Mouse (Mus musculus) small intestine, adult 2 months (tissue): ENCODE results near the gene Yme1l1.

Source experiments
- CTCF ChIP-seq: fragments of 200-500 bp; IDR thresholded peaks from 2 replicates; pipeline ENCODE4 v1.5.1; 2012; ENCODE audit warnings: low read depth, mild to moderate bottlenecking, control low read depth, inconsistent platforms, low read length, moderate library complexity, mixed read lengths; ENCODE audit not compliant: insufficient replicate concordance, insufficient read length; ENCODE audit errors: extremely low read depth
- POLR2A ChIP-seq: fragments of 200-500 bp; IDR thresholded peaks from 2 replicates; pipeline ENCODE4 v1.6.1; 2012; ENCODE audit warnings: low read depth, mild to moderate bottlenecking, control low read depth, inconsistent platforms, low read length, moderate library complexity

DNA sequence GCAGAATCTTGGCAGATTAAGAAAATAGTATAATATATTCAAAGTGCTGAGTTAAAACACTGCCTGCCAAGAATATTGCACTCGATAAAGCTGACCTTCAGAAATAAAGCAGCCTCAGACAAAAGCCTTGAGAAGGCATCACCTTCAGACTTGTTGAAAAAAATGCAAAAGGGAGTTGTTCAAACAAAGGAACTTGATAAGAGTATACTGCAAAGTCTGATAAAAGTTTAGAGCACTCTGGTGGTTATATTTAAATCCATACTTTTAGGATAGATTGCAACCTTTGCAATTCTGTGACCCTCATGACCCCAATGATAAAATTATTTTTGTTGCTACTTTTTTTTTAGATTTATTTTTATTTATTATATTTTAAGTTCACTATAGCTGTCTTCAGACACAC is 44.9 kb downstream of the Yme1l1 start:
- TF ChIP-seq POLR2A (no peak), CTCF (no peak)
